Mouse (Mus musculus) brain, embryonic 14.5 days (tissue): ENCODE measurements around the gene Cylc2. TPM values are rescaled to one million over a fixed set of nuclear protein-coding genes. Genes with fewer than 3 reads are reported as not detected.

Experiments
- DNase-seq: peaks from one replicate; pipeline ENCODE4 v3.0.0-alpha.2; 2011; ENCODE audit warnings: low read depth
- CTCF ChIP-seq: fragments of 200-500 bp; IDR thresholded peaks from 2 replicates; pipeline ENCODE4 v1.5.1; 2012; ENCODE audit warnings: inconsistent platforms, mild to moderate bottlenecking, moderate library complexity, borderline replicate concordance; ENCODE audit not compliant: insufficient read depth, insufficient read length; ENCODE audit errors: extremely low read depth
- POLR2A ChIP-seq: fragments of 200-500 bp; IDR thresholded peaks from 2 replicates; pipeline ENCODE4 v1.6.1; 2012; ENCODE audit warnings: mild to moderate bottlenecking, inconsistent platforms, borderline replicate concordance; ENCODE audit not compliant: poor library complexity, insufficient read depth, insufficient read length, severe bottlenecking; ENCODE audit errors: extremely low read depth
- polyA plus RNA-seq: library from polyadenylated mRNA; depleted of rRNA; stranded (reverse); fragments of >200 nt; gene quantifications from 2 replicates; pipeline ENCODE4 v1.2.3, GENCODE M21; 2012; rRNA removed

The Cylc2 gene
- polyA plus RNA-seq = not detected in 2 replicates

DNA sequence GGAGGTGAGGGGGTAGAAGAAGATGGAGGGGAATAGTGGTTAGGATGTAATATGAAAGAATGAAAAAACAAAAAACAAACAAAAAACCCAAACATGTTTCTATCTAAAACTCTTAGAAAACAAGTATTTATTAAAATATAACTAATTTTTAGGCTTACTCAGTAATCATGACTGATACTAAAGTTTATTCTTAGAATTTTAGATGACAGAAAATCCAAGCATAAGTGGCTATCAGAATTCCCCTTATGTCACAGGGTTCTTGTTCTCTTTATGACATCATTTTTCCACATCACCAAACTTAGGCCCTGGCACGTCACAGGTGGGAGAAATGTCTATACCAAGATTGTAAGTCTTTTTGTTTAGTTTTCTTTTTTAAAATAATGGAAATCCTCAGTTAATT, at the start of gene Cylc2:
TSS of gene Cylc2 (plus strand) at position 301 of the 400 bp plus-strand sequence.
- TF ChIP-seq CTCF (no peak), POLR2A (no peak)
- DNase-seq = no peak
